Mouse (Mus musculus) lung, adult 18-20 months (tissue): ENCODE measurements at regions not wholly inside any gene's neighbourhood (a gene's known extent, or its start where the extent isn't known, plus 50 kb on each side); places are given as distances from the start of the nearest gene placed in this dataset.

Experiments
- DNase-seq, 2 experiments: peaks; one replicate each; pipeline ENCODE4 v3.0.0; 2022; ENCODE audit warnings: mixed read lengths in 2 of 2

- DNase-seq, result no peak
Observed at GRCm38 (mm10) chr2:160062148-160062937, 271.6 kb downstream of the Gm826 start.

- peak; percentile 4 to 7 for DNase-seq
Observed at GRCm38 (mm10) chr2:160060091-160060490, 273.9 kb downstream of the Gm826 start.

- DNase-seq, result no peak
Observed at GRCm38 (mm10) chr2:160057211-160057610, 276.8 kb downstream of the Gm826 start.

GRCm38 (mm10) chr2:160054411-160054810 is 279.6 kb downstream of the Gm826 start:
- no peak for DNase-seq

- DNase-seq, result no peak
Observed at GRCm38 (mm10) chr2:160048286-160048685, 285.7 kb downstream of the Gm826 start.

- no peak for DNase-seq
Observed at GRCm38 (mm10) chr2:160046881-160047543, 286.9 kb downstream of the Gm826 start.

GRCm38 (mm10) chr2:160044591-160044990 is 289.4 kb downstream of the Gm826 start:
- no peak for DNase-seq

GRCm38 (mm10) chr2:160044184-160044583 is 289.8 kb downstream of the Gm826 start:
- no peak for DNase-seq

- DNase-seq, result no peak
Observed at GRCm38 (mm10) chr2:160029432-160029831, 304.5 kb downstream of the Gm826 start.

GRCm38 (mm10) chr2:160028459-160028858 is 305.5 kb downstream of the Gm826 start:
- no peak for DNase-seq

- no peak for DNase-seq
Observed at GRCm38 (mm10) chr2:160025911-160026310, 308.1 kb downstream of the Gm826 start.

- no peak for DNase-seq
Observed at GRCm38 (mm10) chr2:160021541-160021940, 312.4 kb downstream of the Gm826 start.

GRCm38 (mm10) chr2:160020876-160021275 is 313.1 kb downstream of the Gm826 start:
- no peak for DNase-seq

- DNase-seq, result no peak
Observed at GRCm38 (mm10) chr2:160017020-160017812, 316.7 kb downstream of the Gm826 start.

- peak in 1 of 2 experiments; percentile 15 for DNase-seq
Observed at GRCm38 (mm10) chr2:160011421-160011820, 322.5 kb downstream of the Gm826 start.

- no peak for DNase-seq
Observed at GRCm38 (mm10) chr2:160002695-160003094, 331.3 kb downstream of the Gm826 start.

- DNase-seq, result peak in 1 of 2 experiments; percentile 6
Observed at GRCm38 (mm10) chr2:160000449-160000848, 333.5 kb downstream of the Gm826 start.

- DNase-seq, result peak in 1 of 2 experiments; percentile 4
Observed at GRCm38 (mm10) chr2:159997395-159997794, 336.6 kb downstream of the Gm826 start.

GRCm38 (mm10) chr2:159994490-159994889 is 339.5 kb downstream of the Gm826 start:
- DNase-seq, result no peak

- DNase-seq, result no peak
Observed at GRCm38 (mm10) chr2:159986719-159987118, 347.2 kb downstream of the Gm826 start.

- DNase-seq, result no peak
Observed at GRCm38 (mm10) chr2:159981694-159982093, 352.3 kb downstream of the Gm826 start.

GRCm38 (mm10) chr2:159950369-159950768 is 383.6 kb downstream of the Gm826 start:
- no peak for DNase-seq

- no peak for DNase-seq
Observed at GRCm38 (mm10) chr2:159949046-159949445, 384.9 kb downstream of the Gm826 start.
